Mouse (Mus musculus): Measurements from ENCODE around the gene H2al1f. TPM values are rescaled to one million over a fixed set of nuclear protein-coding genes. Genes with fewer than 3 reads are reported as not detected.
"Not testable (repeated sequence)": the region's sequence is repeated elsewhere in the genome, so short reads cannot be mapped to it uniquely, and the experiment has no call there.

Gene H2al1f
- polyA plus RNA-seq, 1 experiment from 2014 or later = not detected

DNA sequence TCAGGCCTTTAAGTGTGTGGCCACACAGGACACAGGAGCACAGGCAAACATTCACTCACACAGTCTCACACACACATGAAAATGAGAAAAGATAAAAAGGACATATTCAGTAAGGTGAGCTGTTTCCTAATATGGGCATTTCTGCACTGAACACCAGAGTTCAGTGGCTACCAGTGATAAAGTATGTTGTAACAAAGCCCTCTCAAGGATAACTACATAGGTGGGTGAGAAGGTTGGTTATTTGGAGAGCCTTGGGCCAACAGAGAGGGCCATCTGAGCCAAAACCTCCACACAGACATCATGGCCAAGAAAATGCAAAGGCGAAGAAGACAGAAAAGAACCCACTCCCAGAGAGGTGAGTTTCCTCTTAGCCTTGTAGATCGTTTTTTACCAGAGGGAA is 12.6 kb downstream of the H2al1f start, which contains the start of gene H2al1j:
TSS of gene H2al1j (plus strand) at position 301 of the 400 bp plus-strand sequence.
- not testable (repeated sequence) for H3K9ac ChIP-seq (ENCODE audit: low read length); H3K4me1 ChIP-seq (ENCODE audit: control insufficient read depth in 2 of 2, insufficient read depth in 2 of 2, low read length in 2 of 2); H3K9me3 ChIP-seq (ENCODE audit: control insufficient read depth, low read length); H3K27me3 ChIP-seq (ENCODE audit: control insufficient read depth, insufficient read depth, low read length); H3K4me3 ChIP-seq (ENCODE audit: control insufficient read depth in 1 of 2, insufficient read depth in 1 of 2, low read depth in 1 of 2, low read length in 2 of 2); ATAC-seq (ENCODE audit: insufficient number of reproducible peaks, insufficient read depth, low FRiP score, low read depth); H3K4me2 ChIP-seq (ENCODE audit: low read length); H3K36me3 ChIP-seq (ENCODE audit: control insufficient read depth, insufficient read depth, low read length); H3K27ac ChIP-seq (replicated peaks in 1 of 2; ENCODE audit: control insufficient read depth in 1 of 2, insufficient read depth in 1 of 2, low read depth in 2 of 2, low read length in 2 of 2)
- 75% methylated on average over 2 of the region's 2 CpGs for WGBS

DNA sequence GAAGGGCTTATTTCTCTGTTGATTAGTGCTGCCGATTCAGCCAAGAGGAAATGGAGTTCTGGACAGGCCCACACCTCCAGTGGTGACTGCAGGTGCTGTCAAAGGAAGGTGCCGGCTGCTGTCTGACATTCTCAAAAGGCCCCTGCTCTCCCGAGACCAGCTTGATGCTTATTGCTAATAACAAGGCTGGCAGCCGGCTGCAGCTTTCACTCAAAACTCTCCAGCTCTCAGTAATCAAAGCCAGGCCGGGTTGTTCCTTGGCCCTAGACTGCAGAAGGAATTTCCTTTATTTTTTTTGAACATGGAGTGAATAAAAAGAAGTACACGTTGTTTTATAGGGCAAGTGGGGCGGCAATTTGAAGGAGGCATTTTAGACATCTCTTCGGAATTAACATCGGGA is 30.8 kb downstream of the H2al1f start:
- ATAC-seq (ENCODE audit: insufficient number of reproducible peaks, insufficient read depth, low FRiP score, low read depth) = no peak

DNA sequence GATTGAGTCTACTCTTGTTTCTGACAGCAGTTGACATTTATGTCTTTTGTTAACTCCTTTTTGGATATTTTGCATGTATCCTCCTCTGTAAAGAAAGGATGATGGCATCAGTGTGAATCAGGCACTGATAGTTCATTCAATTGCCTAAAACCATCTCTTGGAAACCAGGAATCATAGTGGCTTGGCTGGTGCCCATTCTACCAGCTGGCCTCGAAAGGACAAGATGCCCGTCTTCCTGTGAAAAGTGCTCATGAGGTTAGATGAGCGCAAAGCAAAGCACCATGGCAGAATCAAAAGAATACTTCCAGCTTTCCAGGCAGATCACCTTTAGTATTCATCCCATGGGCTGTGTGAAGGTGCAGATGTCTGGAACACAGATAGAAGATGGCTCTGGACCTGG is 31.8 kb downstream of the H2al1f start:
- 78% methylated on average over 3 of the region's 3 CpGs for WGBS
- ATAC-seq (ENCODE audit: insufficient number of reproducible peaks, insufficient read depth, low FRiP score, low read depth) = no peak
- Histone ChIP-seq H3K4me1 (ENCODE audit: control insufficient read depth in 2 of 2, insufficient read depth in 2 of 2, low read length in 2 of 2) (no peaks in the 10 kb centered on the region), H3K36me3 (ENCODE audit: control insufficient read depth, insufficient read depth, low read length) (no peaks in the 10 kb centered on the region), H3K9me3 (ENCODE audit: control insufficient read depth, low read length) (no peaks in the 10 kb centered on the region), H3K4me2 (ENCODE audit: low read length) (no peak overlapping the region), H3K27ac (replicated peaks in 1 of 2; ENCODE audit: control insufficient read depth in 1 of 2, insufficient read depth in 1 of 2, low read depth in 2 of 2, low read length in 2 of 2) (no peak overlapping the region), H3K9ac (ENCODE audit: low read length) (no peak overlapping the region), H3K4me3 (ENCODE audit: control insufficient read depth in 1 of 2, insufficient read depth in 1 of 2, low read depth in 1 of 2, low read length in 2 of 2) (no peak overlapping the region), H3K27me3 (ENCODE audit: control insufficient read depth, insufficient read depth, low read length) (no peaks in the 10 kb centered on the region)

More for the DNA sequence above, 30.8 kb downstream of the H2al1f start:
- 59% methylated on average over 9 of the region's 9 CpGs for WGBS
- Histone ChIP-seq H3K27ac (replicated peaks in 1 of 2; ENCODE audit: control insufficient read depth in 1 of 2, insufficient read depth in 1 of 2, low read depth in 2 of 2, low read length in 2 of 2) (no peak overlapping the region), H3K27me3 (ENCODE audit: control insufficient read depth, insufficient read depth, low read length) (no peaks in the 10 kb centered on the region), H3K4me1 (ENCODE audit: control insufficient read depth in 2 of 2, insufficient read depth in 2 of 2, low read length in 2 of 2) (no peaks in the 10 kb centered on the region), H3K4me2 (ENCODE audit: low read length) (no peak overlapping the region), H3K4me3 (ENCODE audit: control insufficient read depth in 1 of 2, insufficient read depth in 1 of 2, low read depth in 1 of 2, low read length in 2 of 2) (no peak overlapping the region), H3K36me3 (ENCODE audit: control insufficient read depth, insufficient read depth, low read length) (no peaks in the 10 kb centered on the region), H3K9ac (ENCODE audit: low read length) (no peak overlapping the region), H3K9me3 (ENCODE audit: control insufficient read depth, low read length) (no peaks in the 10 kb centered on the region)

DNA sequence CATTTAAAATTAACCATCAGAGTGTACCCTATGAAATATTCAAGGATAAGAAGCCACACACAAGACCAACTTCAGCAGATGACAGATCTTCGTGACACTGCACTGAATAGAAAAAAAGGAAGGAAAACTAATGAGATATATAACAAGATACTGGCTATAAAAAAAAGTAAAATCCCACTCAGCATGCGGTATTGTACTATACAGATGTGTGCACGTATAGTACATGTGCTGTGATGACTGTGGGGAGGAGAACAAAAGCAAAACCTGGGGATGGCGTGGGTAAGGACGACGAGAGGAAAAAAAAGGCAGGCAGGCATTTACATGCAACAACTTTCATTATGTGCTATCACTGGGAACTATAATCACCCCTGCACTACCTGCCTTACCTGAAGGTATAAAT is 45.9 kb downstream of the H2al1f start:
- 79% methylated on average over 6 of the region's 6 CpGs for WGBS
- H3K9me3 ChIP-seq (ENCODE audit: control insufficient read depth, low read length) = no peaks in the 10 kb centered on the region
- H3K4me3 ChIP-seq (ENCODE audit: control insufficient read depth in 1 of 2, insufficient read depth in 1 of 2, low read depth in 1 of 2, low read length in 2 of 2) = no peak overlapping the region
- no peak overlapping the region for H3K4me2 ChIP-seq (ENCODE audit: low read length)
- no peak overlapping the region for H3K9ac ChIP-seq (ENCODE audit: low read length)
- no peaks in the 10 kb centered on the region for H3K4me1 ChIP-seq (ENCODE audit: control insufficient read depth in 2 of 2, insufficient read depth in 2 of 2, low read length in 2 of 2)
- peaks cover 5% of the 10 kb centered on the region; the same call in 1 of the 2 replicates for H3K27me3 ChIP-seq (ENCODE audit: control insufficient read depth, insufficient read depth, low read length)
- ATAC-seq (ENCODE audit: insufficient number of reproducible peaks, insufficient read depth, low FRiP score, low read depth) = no peak
- no peak overlapping the region for H3K27ac ChIP-seq (replicated peaks in 1 of 2; ENCODE audit: control insufficient read depth in 1 of 2, insufficient read depth in 1 of 2, low read depth in 2 of 2, low read length in 2 of 2)
- no peaks in the 10 kb centered on the region for H3K36me3 ChIP-seq (ENCODE audit: control insufficient read depth, insufficient read depth, low read length)

DNA sequence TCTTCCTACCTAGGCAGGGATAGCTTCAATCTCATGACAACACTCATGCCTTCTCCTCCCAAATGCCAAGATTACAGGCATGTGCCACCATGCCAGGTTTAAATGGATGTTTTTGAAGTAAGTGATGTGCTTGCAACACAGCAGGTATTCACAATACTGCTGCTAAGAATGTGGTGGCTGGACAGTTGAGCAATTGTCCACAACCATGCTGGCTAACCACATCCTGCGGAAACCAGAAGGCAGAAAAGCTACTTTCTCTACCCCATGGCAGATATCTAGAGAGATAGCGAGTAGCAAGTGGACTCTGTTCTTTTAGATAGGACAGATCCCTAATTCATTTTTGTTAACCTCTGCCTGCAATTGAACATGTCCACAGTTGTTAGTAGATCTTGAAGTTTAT is 46.3 kb downstream of the H2al1f start:
- Histone ChIP-seq H3K4me3 (ENCODE audit: control insufficient read depth in 1 of 2, insufficient read depth in 1 of 2, low read depth in 1 of 2, low read length in 2 of 2) (no peak overlapping the region), H3K36me3 (ENCODE audit: control insufficient read depth, insufficient read depth, low read length) (no peaks in the 10 kb centered on the region), H3K27me3 (ENCODE audit: control insufficient read depth, insufficient read depth, low read length) (peaks cover 5% of the 10 kb centered on the region; the same call in 1 of the 2 replicates), H3K9me3 (ENCODE audit: control insufficient read depth, low read length) (no peaks in the 10 kb centered on the region), H3K4me2 (ENCODE audit: low read length) (no peak overlapping the region), H3K4me1 (ENCODE audit: control insufficient read depth in 2 of 2, insufficient read depth in 2 of 2, low read length in 2 of 2) (no peaks in the 10 kb centered on the region), H3K27ac (replicated peaks in 1 of 2; ENCODE audit: control insufficient read depth in 1 of 2, insufficient read depth in 1 of 2, low read depth in 2 of 2, low read length in 2 of 2) (no peak overlapping the region), H3K9ac (ENCODE audit: low read length) (no peak overlapping the region)
- 83% methylated on average over 2 of the region's 2 CpGs for WGBS
- no peak for ATAC-seq (ENCODE audit: insufficient number of reproducible peaks, insufficient read depth, low FRiP score, low read depth)

DNA sequence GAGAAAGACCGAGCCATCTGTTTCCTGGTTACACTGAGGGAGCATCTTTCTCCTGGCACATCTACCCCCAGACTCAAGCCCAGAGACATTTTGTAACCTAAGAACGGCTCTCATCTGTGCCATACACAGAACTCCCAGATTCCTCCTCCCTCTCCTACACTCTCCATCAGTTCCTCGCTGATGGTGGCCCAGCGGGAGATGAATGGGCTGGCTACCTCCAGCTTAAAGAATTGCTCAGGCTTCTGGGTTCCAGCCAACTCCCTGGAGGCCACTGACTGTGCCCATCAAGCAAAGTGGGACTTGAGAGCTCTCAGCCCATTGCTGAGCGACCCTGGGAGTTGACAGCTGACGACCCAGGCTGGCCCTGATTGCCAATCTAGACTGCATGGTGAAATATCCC is 48.9 kb downstream of the H2al1f start:
- WGBS = 59% methylated on average over 6 of the region's 6 CpGs
- ATAC-seq (ENCODE audit: insufficient number of reproducible peaks, insufficient read depth, low FRiP score, low read depth) = no peak
- no peak overlapping the region for H3K4me3 ChIP-seq (ENCODE audit: control insufficient read depth in 1 of 2, insufficient read depth in 1 of 2, low read depth in 1 of 2, low read length in 2 of 2)
- H3K4me1 ChIP-seq (ENCODE audit: control insufficient read depth in 2 of 2, insufficient read depth in 2 of 2, low read length in 2 of 2) = no peaks in the 10 kb centered on the region
- H3K4me2 ChIP-seq (ENCODE audit: low read length) = no peak overlapping the region
- no peak overlapping the region for H3K27ac ChIP-seq (replicated peaks in 1 of 2; ENCODE audit: control insufficient read depth in 1 of 2, insufficient read depth in 1 of 2, low read depth in 2 of 2, low read length in 2 of 2)
- no peaks in the 10 kb centered on the region for H3K36me3 ChIP-seq (ENCODE audit: control insufficient read depth, insufficient read depth, low read length)
- H3K9ac ChIP-seq (ENCODE audit: low read length) = no peak overlapping the region
- H3K9me3 ChIP-seq (ENCODE audit: control insufficient read depth, low read length) = no peaks in the 10 kb centered on the region
- H3K27me3 ChIP-seq (ENCODE audit: control insufficient read depth, insufficient read depth, low read length) = peaks cover 5% of the 10 kb centered on the region; the same call in 1 of the 2 replicates

Other genes starting within 250 kb of the H2al1f start
- not detected in 2 replicates for gene H2al1a, start 15.9 kb upstream of the H2al1f start, polyA plus RNA-seq (2014; fragmentation: Nextera tagmentation; extraction: Ambion mirVana)
- gene H2al1b, start 12.7 kb upstream of the H2al1f start, polyA plus RNA-seq (2014; fragmentation: Nextera tagmentation; extraction: Ambion mirVana) = not detected in 2 replicates
- gene H2al1c, start 9.5 kb upstream of the H2al1f start, polyA plus RNA-seq (2014; fragmentation: Nextera tagmentation; extraction: Ambion mirVana) = not detected in 2 replicates
- gene H2al1d, start 6.3 kb upstream of the H2al1f start, polyA plus RNA-seq (2014; fragmentation: Nextera tagmentation; extraction: Ambion mirVana) = not detected in 2 replicates
- not detected in 2 replicates for gene H2al1e, start 3.2 kb upstream of the H2al1f start, polyA plus RNA-seq (2014; fragmentation: Nextera tagmentation; extraction: Ambion mirVana)
- gene H2al1g, start 3.1 kb downstream of the H2al1f start, polyA plus RNA-seq (2014; fragmentation: Nextera tagmentation; extraction: Ambion mirVana) = not detected in 2 replicates
- gene H2al1h, start 6.3 kb downstream of the H2al1f start, polyA plus RNA-seq (2014; fragmentation: Nextera tagmentation; extraction: Ambion mirVana) = not detected in 2 replicates
- gene H2al1i, start 9.5 kb downstream of the H2al1f start, polyA plus RNA-seq (2014; fragmentation: Nextera tagmentation; extraction: Ambion mirVana) = not detected in 2 replicates
- gene H2al1j, start 12.7 kb downstream of the H2al1f start, polyA plus RNA-seq (2014; fragmentation: Nextera tagmentation; extraction: Ambion mirVana) = not detected in 2 replicates